Mouse (Mus musculus): Measurements from ENCODE around the gene Glb1l. TPM values are rescaled to one million over a fixed set of nuclear protein-coding genes. Genes with fewer than 3 reads are reported as not detected.
A peak's percentile ranks its signal among the peaks of the same experiment; 100 is the strongest.

The Glb1l gene
- polyA plus RNA-seq, 1 experiment from 2014 or later, result 14.8 TPM

GRCm38 (mm10) chr1:75181377-75181870 is 29.2 kb downstream of the Glb1l start:
- Histone ChIP-seq H3K4me3 (no peak overlapping the region), H3K9me3 (replicated peaks) (no peaks in the 10 kb centered on the region), H3K27ac (replicated peaks) (no peak overlapping the region), H3K4me1 (peaks cover 28% of the 10 kb centered on the region), H3K36me3 (peaks cover 61% of the 10 kb centered on the region), H3K27me3 (ENCODE audit: low read depth, poor library complexity, severe bottlenecking) (no peaks in the 10 kb centered on the region)
- no peak for DNase-seq (ENCODE audit: low spot score)
- 82% methylated on average over 4 of the region's 4 CpGs for WGBS

DNA sequence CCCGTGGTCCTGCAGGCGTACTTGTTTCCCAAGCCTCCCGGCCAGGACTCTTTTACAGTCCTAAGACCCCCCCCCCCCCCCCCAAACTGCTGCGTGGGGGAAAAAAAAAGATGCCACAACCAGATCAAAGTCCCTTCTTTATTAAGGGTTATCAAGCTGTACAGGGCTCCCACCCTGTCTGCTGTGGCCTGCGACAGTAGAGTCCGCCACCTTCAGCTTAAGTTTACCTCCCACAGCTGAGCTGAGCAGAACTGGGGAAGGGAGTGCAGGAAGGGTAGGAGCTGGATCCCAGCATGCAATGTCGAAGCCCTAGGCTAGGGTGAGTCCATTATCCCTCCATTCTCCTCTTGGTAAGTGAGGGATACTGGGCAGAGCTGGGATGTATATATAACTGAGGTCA is 29.9 kb downstream of the Glb1l start:
- Histone ChIP-seq H3K36me3 (peaks cover 61% of the 10 kb centered on the region), H3K9me3 (replicated peaks) (no peaks in the 10 kb centered on the region), H3K27me3 (ENCODE audit: low read depth, poor library complexity, severe bottlenecking) (no peaks in the 10 kb centered on the region), H3K4me1 (peaks cover 28% of the 10 kb centered on the region), H3K27ac (replicated peaks) (peak overlapping the region; percentile 89), H3K4me3 (peak overlapping the region; percentile 64)
- DNase-seq (ENCODE audit: low spot score), result no peak
- 32% methylated on average over 7 of the region's 7 CpGs for WGBS

DNA sequence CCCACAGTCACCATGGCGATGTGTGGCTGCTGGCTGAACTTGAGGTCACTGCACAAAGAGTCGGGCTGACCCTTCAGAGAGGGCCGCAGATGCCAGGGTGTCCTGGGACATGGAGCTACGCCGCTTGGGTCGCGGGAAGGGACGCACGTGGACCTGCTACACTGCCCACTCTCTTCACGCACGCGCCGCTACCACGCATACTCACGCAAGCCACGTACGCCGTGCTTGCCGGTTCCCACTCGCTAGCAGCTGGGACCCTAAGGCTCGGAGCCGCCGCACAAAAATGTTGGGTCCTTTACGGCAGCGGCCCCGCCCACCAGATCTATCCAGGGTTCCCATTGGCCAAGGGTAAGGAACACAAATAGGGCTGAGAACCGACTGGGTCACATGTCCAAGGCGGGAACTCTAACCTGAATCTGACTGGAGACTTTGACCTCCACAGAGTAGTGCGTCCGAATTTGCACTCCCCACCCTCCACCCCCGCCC is 30.5 kb downstream of the Glb1l start, which contains the start of gene Abcb6:
Gene Abcb6 (minus strand): TSS at position 288 of the 486 bp plus-strand sequence.
- no peaks in the 10 kb centered on the region for H3K9me3 ChIP-seq (replicated peaks)
- WGBS, result under 1% methylated on average over 31 of the region's 31 CpGs

DNA sequence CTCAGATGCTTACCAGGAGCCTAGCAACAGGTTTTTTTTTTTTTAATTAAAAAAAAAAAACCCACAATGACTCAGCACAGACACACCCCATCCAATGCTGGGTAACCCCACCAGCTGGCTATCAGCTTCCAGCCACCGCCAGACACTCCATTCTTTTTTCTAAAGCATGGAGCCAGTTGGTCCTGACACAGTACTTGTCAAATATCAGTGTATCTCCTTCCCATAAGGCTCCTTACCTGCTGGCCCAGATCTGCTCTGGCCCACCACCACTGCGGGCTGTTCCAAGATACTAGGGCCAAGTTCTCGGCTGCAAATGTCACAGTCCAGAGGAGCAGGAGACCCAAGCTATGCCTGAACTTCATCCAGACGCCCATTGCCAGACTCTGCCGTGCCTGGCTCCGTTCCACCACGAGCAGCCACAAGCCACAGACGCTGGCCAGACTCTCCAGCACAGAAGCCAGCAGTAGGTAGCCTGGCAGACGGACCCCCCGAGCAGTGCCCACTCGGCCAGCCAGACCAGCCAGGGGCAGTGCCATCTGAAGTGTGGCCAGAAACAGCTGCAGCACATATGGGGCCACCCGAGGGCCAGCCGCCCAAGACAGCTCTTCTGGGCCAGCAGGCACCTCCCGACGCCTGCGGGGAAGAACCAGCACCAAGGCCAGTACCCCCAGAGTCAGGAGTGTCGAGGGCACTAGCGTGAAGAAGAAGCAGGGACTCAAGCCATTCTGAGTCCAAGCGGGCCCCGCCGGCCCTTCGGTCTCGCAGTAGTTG is 31.1 kb downstream of the Glb1l start:
- no peak for DNase-seq (ENCODE audit: low spot score)
- Histone ChIP-seq H3K4me3 (peak overlapping the region; percentile 64), H3K36me3 (peaks cover 61% of the 10 kb centered on the region), H3K27me3 (ENCODE audit: low read depth, poor library complexity, severe bottlenecking) (no peaks in the 10 kb centered on the region), H3K9me3 (replicated peaks) (no peaks in the 10 kb centered on the region), H3K27ac (replicated peaks) (peak overlapping the region; percentile 89), H3K4me1 (peaks cover 28% of the 10 kb centered on the region)
- WGBS, result 12% methylated on average over 23 of the region's 23 CpGs

More for the DNA sequence above, 30.5 kb downstream of the Glb1l start, which contains the start of gene Abcb6:
- peak within 1 kb of the TSS; percentile 89 for H3K27ac ChIP-seq (replicated peaks)
- peak; percentile 95 for DNase-seq (ENCODE audit: low spot score)
- peaks cover 28% of the 10 kb centered on the region for H3K4me1 ChIP-seq
- H3K27me3 ChIP-seq (ENCODE audit: low read depth, poor library complexity, severe bottlenecking), result no peaks in the 10 kb centered on the region
- H3K36me3 ChIP-seq, result peaks cover 61% of the 10 kb centered on the region
- peak within 1 kb of the TSS; percentile 64 for H3K4me3 ChIP-seq

DNA sequence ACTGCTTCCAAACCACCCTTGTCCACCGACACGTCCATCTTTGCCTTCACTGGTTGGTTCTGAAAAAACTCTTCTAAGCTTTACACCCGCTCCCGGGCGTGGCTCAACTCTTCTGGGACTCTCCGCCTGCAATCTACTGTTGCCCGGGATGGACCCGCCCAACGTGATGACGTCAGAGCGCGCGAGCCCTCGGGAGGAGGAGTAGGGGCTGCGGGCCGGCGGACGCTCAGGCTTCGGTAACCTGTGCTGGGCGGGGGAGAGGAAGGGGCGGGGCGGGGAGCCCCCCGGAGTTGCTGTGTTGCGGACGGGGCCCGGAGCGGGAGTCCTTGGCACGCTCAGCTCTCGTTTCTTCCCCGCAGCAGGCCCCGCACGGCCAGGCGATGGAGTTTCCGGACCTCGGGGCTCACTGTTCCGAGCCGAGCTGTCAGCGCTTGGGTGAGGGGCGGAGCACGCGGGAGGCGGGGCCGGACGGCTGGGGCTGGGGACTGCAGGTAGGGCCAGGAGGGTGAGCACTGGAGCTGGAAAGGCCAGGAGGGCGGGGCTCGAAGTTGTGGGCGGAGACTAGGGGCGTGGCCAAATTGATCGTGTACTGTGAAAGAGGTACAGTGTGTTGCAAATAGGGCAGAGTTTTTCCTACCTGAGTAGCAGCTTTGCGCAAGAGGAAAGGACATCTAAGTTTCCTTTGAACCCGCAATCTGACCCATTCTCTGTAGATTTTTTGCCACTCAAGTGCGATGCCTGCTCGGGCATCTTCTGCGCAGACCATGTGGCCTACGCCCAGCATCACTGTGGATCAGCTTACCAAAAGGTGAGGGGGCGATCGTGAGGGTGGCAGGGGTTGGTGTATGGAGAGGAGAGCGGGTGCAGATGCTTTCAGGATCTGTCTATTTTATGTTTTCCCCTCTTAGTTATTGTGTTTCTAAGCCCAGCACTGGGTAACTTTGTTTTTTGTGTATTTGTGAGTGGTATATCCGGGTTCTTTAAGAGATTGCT is 41.8 kb downstream of the Glb1l start, which contains the start of gene Zfand2b:
Gene Zfand2b (plus strand): TSS at position 175 of the 993 bp plus-strand sequence.
- Histone ChIP-seq H3K4me1 (peaks cover 19% of the 10 kb centered on the region), H3K27me3 (ENCODE audit: low read depth, poor library complexity, severe bottlenecking) (no peaks in the 10 kb centered on the region), H3K4me3 (peak within 1 kb of the TSS; percentile 77), H3K9me3 (replicated peaks) (no peaks in the 10 kb centered on the region), H3K27ac (replicated peaks) (peak within 1 kb of the TSS; percentile 86), H3K36me3 (peaks cover 36% of the 10 kb centered on the region)
- 1% methylated on average over 59 of the region's 59 CpGs for WGBS
- DNase-seq (ENCODE audit: low spot score), result peak; percentile 97

GRCm38 (mm10) chr1:75168093-75168471 is 42.5 kb downstream of the Glb1l start:
- DNase-seq (ENCODE audit: low spot score), result no peak
- H3K27me3 ChIP-seq (ENCODE audit: low read depth, poor library complexity, severe bottlenecking), result no peaks in the 10 kb centered on the region
- peak overlapping the region; percentile 77 for H3K4me3 ChIP-seq
- whole genome bisulfite sequencing, result 8% methylated on average over 7 of the region's 7 CpGs
- peak overlapping the region; percentile 86 for H3K27ac ChIP-seq (replicated peaks)
- H3K9me3 ChIP-seq (replicated peaks), result no peaks in the 10 kb centered on the region
- H3K4me1 ChIP-seq, result peaks cover 19% of the 10 kb centered on the region
- peaks cover 29% of the 10 kb centered on the region for H3K36me3 ChIP-seq

- no peaks in the 10 kb centered on the region for H3K9me3 ChIP-seq (replicated peaks)
- no peaks in the 10 kb centered on the region for H3K36me3 ChIP-seq
- no peaks in the 10 kb centered on the region for H3K27me3 ChIP-seq (ENCODE audit: low read depth, poor library complexity, severe bottlenecking)
- WGBS, result 87% methylated on average over 4 of the region's 4 CpGs
- no peak for DNase-seq (ENCODE audit: low spot score)
- H3K27ac ChIP-seq (replicated peaks), result no peak overlapping the region
- no peaks in the 10 kb centered on the region for H3K4me1 ChIP-seq
- H3K4me3 ChIP-seq, result no peak overlapping the region
These were observed 50.4 kb downstream of the Glb1l start for GRCm38 (mm10) chr1:75160256-75160617.

- DNase-seq (ENCODE audit: low spot score), result no peak
- Histone ChIP-seq H3K27ac (replicated peaks) (no peak overlapping the region), H3K9me3 (replicated peaks) (no peaks in the 10 kb centered on the region), H3K27me3 (ENCODE audit: low read depth, poor library complexity, severe bottlenecking) (no peaks in the 10 kb centered on the region), H3K4me3 (no peak overlapping the region), H3K36me3 (no peaks in the 10 kb centered on the region), H3K4me1 (no peaks in the 10 kb centered on the region)
- 70% methylated on average over 5 of the region's 5 CpGs for WGBS
These were observed 50.9 kb downstream of the Glb1l start for GRCm38 (mm10) chr1:75159540-75160255.

DNA sequence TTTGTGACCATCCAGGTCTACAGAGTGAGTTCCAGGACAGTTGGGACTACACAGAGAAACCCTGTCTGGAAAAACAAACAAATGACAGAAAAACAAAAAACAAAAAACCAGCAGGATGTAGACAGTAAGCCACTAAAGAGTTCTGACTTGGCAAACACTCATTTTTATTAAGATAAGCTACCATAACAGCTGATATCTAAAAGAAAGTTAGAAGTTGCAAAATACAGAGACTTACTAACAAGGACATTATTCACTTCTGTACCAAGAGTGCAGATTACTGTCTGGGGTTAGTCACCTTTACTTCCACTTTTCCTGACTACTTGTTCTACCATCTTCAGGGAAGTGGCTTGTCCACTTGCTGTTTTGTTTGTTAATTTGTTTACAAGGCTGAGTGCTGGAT is 51.6 kb downstream of the Glb1l start:
- no peak overlapping the region for H3K4me3 ChIP-seq
- DNase-seq (ENCODE audit: low spot score), result no peak
- H3K36me3 ChIP-seq, result no peaks in the 10 kb centered on the region
- no peaks in the 10 kb centered on the region for H3K27me3 ChIP-seq (ENCODE audit: low read depth, poor library complexity, severe bottlenecking)
- H3K27ac ChIP-seq (replicated peaks), result no peak overlapping the region
- H3K9me3 ChIP-seq (replicated peaks), result no peaks in the 10 kb centered on the region
- H3K4me1 ChIP-seq, result no peaks in the 10 kb centered on the region

DNA sequence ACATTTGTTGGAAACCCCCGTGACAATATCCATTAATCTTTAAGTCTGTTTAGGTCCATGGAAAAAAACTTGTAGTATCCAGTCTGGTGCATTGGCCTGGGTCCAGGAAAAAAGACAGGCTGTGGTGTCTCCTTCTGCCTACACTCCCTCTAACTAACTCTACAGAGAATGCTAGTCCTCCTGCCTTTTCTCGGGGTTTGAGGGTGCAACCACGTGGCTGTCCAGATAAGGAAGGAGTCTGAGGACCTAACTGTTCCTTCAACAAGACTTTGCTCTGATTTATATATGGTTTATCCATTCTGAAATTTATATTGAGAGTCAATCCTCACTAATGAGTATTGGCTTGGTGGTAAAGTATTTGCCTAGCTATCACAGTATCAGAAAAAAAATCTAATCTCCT is 54.8 kb downstream of the Glb1l start:
- Histone ChIP-seq H3K4me1 (no peaks in the 10 kb centered on the region), H3K27me3 (ENCODE audit: low read depth, poor library complexity, severe bottlenecking) (no peaks in the 10 kb centered on the region), H3K36me3 (no peaks in the 10 kb centered on the region), H3K27ac (replicated peaks) (no peak overlapping the region), H3K4me3 (no peak overlapping the region), H3K9me3 (replicated peaks) (no peaks in the 10 kb centered on the region)
- WGBS, result 68% methylated on average over 3 of the region's 3 CpGs
- no peak for DNase-seq (ENCODE audit: low spot score)

DNA sequence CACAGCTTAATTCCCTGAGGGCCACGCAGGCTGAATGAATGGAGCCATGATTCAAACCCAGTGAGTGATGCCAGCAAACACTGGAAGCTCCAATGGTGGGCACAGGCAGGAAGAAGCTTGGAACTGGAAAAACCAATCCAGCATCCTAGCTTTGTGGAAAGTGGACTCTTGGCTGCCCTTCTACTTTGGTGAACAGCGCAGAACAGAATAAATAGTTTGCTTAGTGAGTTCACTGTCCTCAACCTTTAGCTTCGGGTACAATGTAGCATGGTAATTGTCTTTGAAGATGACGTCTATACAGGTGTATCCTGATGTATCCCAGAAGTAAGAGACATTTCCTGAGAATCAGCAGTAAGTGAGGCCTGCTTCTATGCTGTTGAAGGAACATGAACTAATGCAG is 61.9 kb downstream of the Glb1l start:
- Histone ChIP-seq H3K27ac (replicated peaks) (no peak overlapping the region), H3K9me3 (replicated peaks) (no peaks in the 10 kb centered on the region), H3K27me3 (ENCODE audit: low read depth, poor library complexity, severe bottlenecking) (no peaks in the 10 kb centered on the region), H3K36me3 (peaks cover 58% of the 10 kb centered on the region), H3K4me3 (no peak overlapping the region), H3K4me1 (peaks cover 11% of the 10 kb centered on the region)
- DNase-seq (ENCODE audit: low spot score), result no peak
- 90% methylated on average over 4 of the region's 4 CpGs for WGBS

All from midbrain, embryonic 10.5 days (tissue).